Mouse (Mus musculus): ENCODE data around the gene Sun5.

DNA sequence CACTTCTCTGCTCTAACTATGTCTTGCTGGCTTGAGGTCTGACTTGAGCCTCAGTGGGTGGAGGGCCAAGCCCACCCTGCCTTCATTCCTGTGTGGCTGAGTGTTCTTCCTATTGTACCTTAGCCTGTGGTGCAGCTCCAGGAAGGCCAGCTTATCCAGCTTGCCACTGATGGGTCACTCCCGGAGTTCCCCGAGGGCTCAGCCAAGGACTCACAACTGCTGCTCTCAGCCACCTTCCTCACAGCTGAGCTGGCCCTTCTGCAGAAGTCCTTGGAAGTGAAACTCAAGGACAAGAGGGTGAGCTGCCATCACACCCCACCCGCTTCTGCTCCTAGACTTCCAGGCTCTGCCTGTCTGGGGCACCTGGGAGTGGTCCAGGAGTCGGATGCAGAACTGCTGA lies 35.7 kb upstream of the Sun5 start:
- TF ChIP-seq GATA2 (IDR thresholded peaks at IDR 0.05; ENCODE audit: borderline replicate concordance, low read depth, low read length), result no peak
- no peak for TF ChIP-seq CTCF (IDR thresholded peaks at IDR 0.05; ENCODE audit: low read depth, low read length)
